Mouse (Mus musculus) ES-Bruce4 (cell line): Measurements from ENCODE around the gene Tiam1.

Source experiments
- CTCF ChIP-seq: IDR thresholded peaks from one replicate; pipeline ENCODE4 v1.8.1; 2011; ENCODE audit warnings: low read depth, low read length
- EP300 ChIP-seq: IDR thresholded peaks from 2 replicates; pipeline ENCODE4 v1.6.1; 2011; ENCODE audit warnings: low read depth, low read length; ENCODE audit not compliant: insufficient read depth
- POLR2A ChIP-seq: IDR thresholded peaks from one replicate; pipeline ENCODE4 v1.8.1; 2011; ENCODE audit warnings: low read length; ENCODE audit not compliant: insufficient read depth

DNA sequence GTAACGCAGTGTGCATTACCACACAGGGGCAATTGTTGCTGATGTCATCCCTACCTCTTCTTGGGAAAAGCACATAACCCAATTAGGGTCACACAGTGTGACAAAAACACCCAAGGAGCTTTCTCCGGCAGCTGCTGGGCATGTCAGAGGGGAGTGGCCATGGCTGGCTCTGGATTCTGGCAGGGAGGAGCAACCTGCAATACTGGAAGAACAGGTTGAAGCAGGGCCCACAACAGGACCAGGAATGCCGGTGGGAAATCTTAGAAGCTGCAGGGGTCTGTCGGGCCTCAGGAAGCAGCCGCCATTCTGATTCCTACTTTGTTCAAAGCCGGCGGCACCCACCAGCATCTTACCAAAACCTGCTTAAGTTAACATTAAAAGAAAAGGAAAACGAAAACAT is 189.0 kb downstream of the Tiam1 start:
- TF ChIP-seq CTCF (no peak), POLR2A (no peak), EP300 (peak; percentile 82)
